Mouse (Mus musculus) lung, postnatal 0 days (tissue): ENCODE data around the gene Grm7.

Source experiments
- CTCF ChIP-seq: IDR thresholded peaks from 2 replicates; pipeline ENCODE4 v1.5.1; 2016; ENCODE audit warnings: antibody characterized with exemption, mild to moderate bottlenecking
- EP300 ChIP-seq: IDR thresholded peaks from 2 replicates; pipeline ENCODE4 v1.6.1; 2016; ENCODE audit warnings: antibody characterized with exemption, mild to moderate bottlenecking, control low read depth

GRCm38 (mm10) chr6:111613834-111614233 lies 968.5 kb downstream of the Grm7 start:
- TF ChIP-seq EP300 = no peak
- no peak for TF ChIP-seq CTCF
